Mouse (Mus musculus): Measurements from ENCODE around the gene Des. TPM values are rescaled to one million over a fixed set of nuclear protein-coding genes. Genes with fewer than 3 reads are reported as not detected.

Des gene
- 0.93 and 1.2 TPM in 2 replicates for polyA plus RNA-seq (2016; fragmentation: Nextera tagmentation; extraction: Ambion mirVana)

GRCm38 (mm10) chr1:75360112-75361031 lies at the start of gene Des:
TSS of gene Des (plus strand) at chr1:75360329.
- Histone ChIP-seq H3K4me3 (peak within 1 kb of the TSS; percentile 35), H3K9me3 (no peaks in the 10 kb centered on the region), H3K27me3 (peaks cover 69% of the 10 kb centered on the region), H3K4me2 (replicated peaks) (peak within 1 kb of the TSS; percentile 55), H3K36me3 (no peaks in the 10 kb centered on the region), H3K27ac (replicated peaks) (no peak within 1 kb of the TSS), H3K9ac (replicated peaks) (no peak within 1 kb of the TSS; the same call in 1 of the 2 replicates), H3K4me1 (peaks cover 14% of the 10 kb centered on the region)
- ATAC-seq (ENCODE audit: low FRiP score, low read depth), result peak; percentile 30; the same call in 1 of the 2 replicates
- WGBS, result 2% methylated on average over 79 of the region's 80 CpGs

- WGBS, result 96% methylated on average over 6 of the region's 6 CpGs
- Histone ChIP-seq H3K27me3 (no peaks in the 10 kb centered on the region), H3K4me3 (no peak overlapping the region), H3K4me2 (replicated peaks) (no peak overlapping the region), H3K36me3 (peaks cover 81% of the 10 kb centered on the region), H3K27ac (replicated peaks) (no peak overlapping the region), H3K9me3 (no peaks in the 10 kb centered on the region), H3K4me1 (peaks cover 8% of the 10 kb centered on the region), H3K9ac (replicated peaks) (no peak overlapping the region)
- no peak for ATAC-seq (ENCODE audit: low FRiP score, low read depth)
Observed at GRCm38 (mm10) chr1:75311694-75312093, 48.4 kb upstream of the Des start.

- no peak overlapping the region for H3K27ac ChIP-seq (replicated peaks)
- peaks cover 52% of the 10 kb centered on the region for H3K36me3 ChIP-seq
- no peak overlapping the region for H3K9ac ChIP-seq (replicated peaks)
- no peaks in the 10 kb centered on the region for H3K9me3 ChIP-seq
- no peak for ATAC-seq (ENCODE audit: low FRiP score, low read depth)
- no peak overlapping the region for H3K4me3 ChIP-seq
- H3K4me2 ChIP-seq (replicated peaks), result no peak overlapping the region
- no peaks in the 10 kb centered on the region for H3K27me3 ChIP-seq
- 95% methylated on average over 6 of the region's 6 CpGs for WGBS
- peaks cover 8% of the 10 kb centered on the region for H3K4me1 ChIP-seq
Observed at GRCm38 (mm10) chr1:75315011-75315410, 45.1 kb upstream of the Des start.

GRCm38 (mm10) chr1:75315456-75316365 lies 44.4 kb upstream of the Des start:
- H3K9ac ChIP-seq (replicated peaks), result peak overlapping the region; percentile 65
- no peaks in the 10 kb centered on the region for H3K9me3 ChIP-seq
- peak overlapping the region; percentile 72 for H3K4me2 ChIP-seq (replicated peaks)
- 90% methylated on average over 29 of the region's 29 CpGs for WGBS
- peak overlapping the region; percentile 71 for H3K4me3 ChIP-seq
- H3K27me3 ChIP-seq, result no peaks in the 10 kb centered on the region
- H3K4me1 ChIP-seq, result peaks cover 8% of the 10 kb centered on the region
- H3K36me3 ChIP-seq, result peaks cover 45% of the 10 kb centered on the region
- ATAC-seq (ENCODE audit: low FRiP score, low read depth), result no peak
- H3K27ac ChIP-seq (replicated peaks), result no peak overlapping the region

- Histone ChIP-seq H3K4me1 (peaks cover 8% of the 10 kb centered on the region), H3K4me3 (peak overlapping the region; percentile 71), H3K27ac (replicated peaks) (peak overlapping the region; percentile 89), H3K36me3 (peaks cover 33% of the 10 kb centered on the region), H3K4me2 (replicated peaks) (peak overlapping the region; percentile 72), H3K9ac (replicated peaks) (peak overlapping the region; percentile 65), H3K9me3 (no peaks in the 10 kb centered on the region), H3K27me3 (no peaks in the 10 kb centered on the region)
- ATAC-seq (ENCODE audit: low FRiP score, low read depth), result peak; percentile 55
- under 1% methylated on average over 20 of the region's 20 CpGs for WGBS
Observed at GRCm38 (mm10) chr1:75316861-75317240, 43.3 kb upstream of the Des start.

- H3K27me3 ChIP-seq, result no peaks in the 10 kb centered on the region
- ATAC-seq (ENCODE audit: low FRiP score, low read depth), result peak; percentile 97
- H3K9me3 ChIP-seq, result no peaks in the 10 kb centered on the region
- peak within 1 kb of the TSS; percentile 89 for H3K27ac ChIP-seq (replicated peaks)
- peak within 1 kb of the TSS; percentile 65 for H3K9ac ChIP-seq (replicated peaks)
- H3K36me3 ChIP-seq, result peaks cover 26% of the 10 kb centered on the region
- H3K4me1 ChIP-seq, result peaks cover 8% of the 10 kb centered on the region
- H3K4me2 ChIP-seq (replicated peaks), result peak within 1 kb of the TSS; percentile 72
- H3K4me3 ChIP-seq, result peak within 1 kb of the TSS; percentile 71
- under 1% methylated on average over 89 of the region's 92 CpGs for WGBS
Observed at GRCm38 (mm10) chr1:75317241-75318201, 42.6 kb upstream of the Des start, which contains the start of gene Dnpep. TSS of gene Dnpep (minus strand) at chr1:75317990.

GRCm38 (mm10) chr1:75318301-75318700 lies 41.8 kb upstream of the Des start:
- no peak for ATAC-seq (ENCODE audit: low FRiP score, low read depth)
- WGBS, result 73% methylated on average over 3 of the region's 3 CpGs
- Histone ChIP-seq H3K27me3 (no peaks in the 10 kb centered on the region), H3K9ac (replicated peaks) (no peak overlapping the region), H3K36me3 (peaks cover 19% of the 10 kb centered on the region), H3K9me3 (no peaks in the 10 kb centered on the region), H3K27ac (replicated peaks) (peak overlapping the region; percentile 58), H3K4me3 (peak overlapping the region; percentile 28), H3K4me1 (peaks cover 8% of the 10 kb centered on the region), H3K4me2 (replicated peaks) (peak overlapping the region; percentile 42)

- 94% methylated on average over 4 of the region's 4 CpGs for WGBS
- no peak overlapping the region for H3K27ac ChIP-seq (replicated peaks)
- H3K27me3 ChIP-seq, result no peaks in the 10 kb centered on the region
- no peaks in the 10 kb centered on the region for H3K9me3 ChIP-seq
- peaks cover 14% of the 10 kb centered on the region for H3K36me3 ChIP-seq
- H3K4me3 ChIP-seq, result no peak overlapping the region
- no peak overlapping the region for H3K4me2 ChIP-seq (replicated peaks)
- no peak for ATAC-seq (ENCODE audit: low FRiP score, low read depth)
- H3K9ac ChIP-seq (replicated peaks), result no peak overlapping the region
- H3K4me1 ChIP-seq, result peaks cover 8% of the 10 kb centered on the region
Observed at GRCm38 (mm10) chr1:75318736-75319135, 41.4 kb upstream of the Des start.

- no peak for ATAC-seq (ENCODE audit: low FRiP score, low read depth)
- 94% methylated on average over 10 of the region's 10 CpGs for WGBS
Observed at GRCm38 (mm10) chr1:75319166-75319565, 41.0 kb upstream of the Des start.

GRCm38 (mm10) chr1:75327461-75327860 lies 32.7 kb upstream of the Des start:
- H3K9me3 ChIP-seq, result no peaks in the 10 kb centered on the region
- no peaks in the 10 kb centered on the region for H3K36me3 ChIP-seq
- no peak overlapping the region for H3K9ac ChIP-seq (replicated peaks)
- H3K27ac ChIP-seq (replicated peaks), result no peak overlapping the region
- no peaks in the 10 kb centered on the region for H3K27me3 ChIP-seq
- no peaks in the 10 kb centered on the region for H3K4me1 ChIP-seq
- no peak for ATAC-seq (ENCODE audit: low FRiP score, low read depth)
- H3K4me2 ChIP-seq (replicated peaks), result no peak overlapping the region
- H3K4me3 ChIP-seq, result no peak overlapping the region

More at GRCm38 (mm10) chr1:75319166-75319565, 41.0 kb upstream of the Des start:
- Histone ChIP-seq H3K36me3 (peaks cover 10% of the 10 kb centered on the region), H3K27ac (replicated peaks) (no peak overlapping the region), H3K9me3 (no peaks in the 10 kb centered on the region), H3K4me3 (no peak overlapping the region), H3K27me3 (no peaks in the 10 kb centered on the region), H3K4me2 (replicated peaks) (no peak overlapping the region), H3K4me1 (peaks cover 8% of the 10 kb centered on the region), H3K9ac (replicated peaks) (no peak overlapping the region)

GRCm38 (mm10) chr1:75331271-75331670 lies 28.9 kb upstream of the Des start:
- Histone ChIP-seq H3K4me1 (no peaks in the 10 kb centered on the region), H3K36me3 (no peaks in the 10 kb centered on the region), H3K9ac (replicated peaks) (no peak overlapping the region), H3K9me3 (no peaks in the 10 kb centered on the region), H3K27me3 (no peaks in the 10 kb centered on the region), H3K4me2 (replicated peaks) (no peak overlapping the region), H3K27ac (replicated peaks) (no peak overlapping the region), H3K4me3 (no peak overlapping the region)
- ATAC-seq (ENCODE audit: low FRiP score, low read depth), result no peak
- 77% methylated on average over 1 of the region's 1 CpGs for WGBS

Data from midbrain, embryonic 12.5 days (tissue).